Mouse (Mus musculus) brain, embryonic 14.5 days (tissue): Measurements from ENCODE around the gene Gm21969.

Experiments used
- CTCF ChIP-seq: fragments of 200-500 bp; IDR thresholded peaks from 2 replicates; pipeline ENCODE4 v1.5.1; 2012; ENCODE audit warnings: inconsistent platforms, mild to moderate bottlenecking, moderate library complexity, borderline replicate concordance; ENCODE audit not compliant: insufficient read depth, insufficient read length; ENCODE audit errors: extremely low read depth
- POLR2A ChIP-seq: fragments of 200-500 bp; IDR thresholded peaks from 2 replicates; pipeline ENCODE4 v1.6.1; 2012; ENCODE audit warnings: mild to moderate bottlenecking, inconsistent platforms, borderline replicate concordance; ENCODE audit not compliant: poor library complexity, insufficient read depth, insufficient read length, severe bottlenecking; ENCODE audit errors: extremely low read depth

DNA sequence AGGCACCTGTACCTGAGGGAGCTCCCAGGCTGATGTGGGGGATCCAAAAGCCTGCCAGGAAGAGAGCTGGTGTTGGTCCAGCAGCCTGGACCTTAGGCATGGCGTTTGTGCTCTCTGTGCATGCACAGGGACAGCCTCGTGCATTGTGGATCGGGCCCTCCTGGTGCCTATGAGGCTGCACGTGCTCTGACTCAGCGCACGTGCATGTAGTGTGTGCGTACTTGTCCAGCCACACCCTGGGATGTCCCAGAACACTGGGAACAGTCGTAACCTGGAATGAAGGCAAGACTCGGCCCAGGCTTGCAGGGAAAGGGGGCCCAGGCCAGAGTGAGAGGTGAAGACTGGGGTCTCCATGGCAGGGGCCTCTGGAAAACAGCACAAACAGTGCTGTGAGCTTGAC, 34.9 kb downstream of the Gm21969 start:
- no peak for TF ChIP-seq POLR2A
- no peak for TF ChIP-seq CTCF
